In the genomic region with DNA sequence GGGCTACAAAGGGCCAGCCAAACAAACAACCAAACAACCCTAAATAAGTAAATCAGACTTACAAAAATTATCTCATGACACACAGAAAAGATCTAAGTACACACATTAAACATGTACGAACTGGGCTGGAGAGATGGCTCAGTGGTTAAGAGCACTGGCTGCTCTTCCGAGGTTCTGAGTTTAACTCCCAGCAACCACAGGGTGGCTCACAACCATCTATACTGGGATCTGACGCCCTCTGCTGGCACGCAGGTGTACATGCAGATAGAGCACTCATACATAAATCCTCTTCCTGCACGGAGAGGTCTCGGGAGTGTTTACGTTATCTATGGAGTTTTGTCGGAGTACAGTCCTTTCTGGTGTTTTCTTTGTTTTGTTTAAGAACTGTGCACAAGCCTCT, we compare ENCODE assay signal across 8 mouse cellular contexts.
DNase-seq lines count a peak whose midpoint lies in the region; ATAC-seq and TF ChIP-seq lines count a peak whose summit lies in the region.

No protein-coding gene starts in this region.

- H3K4me2 ChIP-seq in midbrain, embryonic 14.5 days (ENCODE audit: low read length), result no peak overlapping the region
- no peak overlapping the region for H3K4me2 ChIP-seq in midbrain, embryonic 16.5 days (ENCODE audit: low read length)

- ATAC-seq in midbrain, embryonic 14.5 days (ENCODE audit: low FRiP score, low TSS enrichment), result no peak
- ATAC-seq in midbrain, embryonic 16.5 days, result no peak
- ATAC-seq in megakaryocyte-erythroid progenitor cell, adult 5-6 weeks (replicated peaks; ENCODE audit: low FRiP score, low TSS enrichment, poor library complexity, severe bottlenecking), result no peak

- peaks cover 5% of the 10 kb centered on the region; the same call in 1 of the 2 replicates for H3K4me1 ChIP-seq in midbrain, embryonic 14.5 days (ENCODE audit: control insufficient read depth, insufficient read depth, low read length)
- H3K4me1 ChIP-seq in midbrain, embryonic 16.5 days (ENCODE audit: control insufficient read depth, insufficient read depth, low read length), result peaks cover 10% of the 10 kb centered on the region
- peaks cover 15% of the 10 kb centered on the region for H3K4me1 ChIP-seq in bone marrow macrophage, adult 2 months (ENCODE audit: control insufficient read depth, insufficient read depth, low read length)
- H3K4me1 ChIP-seq in olfactory bulb, adult 2 months (ENCODE audit: control insufficient read depth, insufficient read depth, low read length), result 0 out of 2 replicates have a peak, but pooled peaks cover under 1% of the 10 kb centered on the region

- no peaks in the 10 kb centered on the region for H3K9me3 ChIP-seq in midbrain, embryonic 14.5 days (ENCODE audit: control insufficient read depth, low read length)
- H3K9me3 ChIP-seq in midbrain, embryonic 16.5 days (replicated peaks; ENCODE audit: control insufficient read depth, low read length, poor library complexity, severe bottlenecking), result no peaks in the 10 kb centered on the region

- peak; percentile 50 for TF ChIP-seq CTCF in bone marrow macrophage, adult 2 months (IDR thresholded peaks at IDR 0.05; ENCODE audit: low read depth, low read length)
- 0 out of 2 replicates have a peak, but pooled peaks have one; percentile 21 for TF ChIP-seq CTCF in olfactory bulb, adult 2 months (IDR thresholded peaks at IDR 0.05; ENCODE audit: insufficient read depth, low read depth, low read length)

- no peak overlapping the region for H3K9ac ChIP-seq in midbrain, embryonic 14.5 days (replicated peaks; ENCODE audit: low read length)
- H3K9ac ChIP-seq in midbrain, embryonic 16.5 days (ENCODE audit: low read depth, low read length), result no peak overlapping the region

- peak; percentile 52 to 71 for DNase-seq in cerebellum, postnatal 14 days
- DNase-seq in cerebellum, adult 9-11 months, result no peak
- DNase-seq in midbrain, embryonic 14.5 days, result peak; percentile 47
- DNase-seq in kidney, postnatal 25 days, result peak; percentile 81 to 83

- no peak overlapping the region for H3K27ac ChIP-seq in midbrain, embryonic 14.5 days (replicated peaks; ENCODE audit: low read depth, low read length)
- H3K27ac ChIP-seq in midbrain, embryonic 16.5 days (ENCODE audit: low read length), result no peak overlapping the region
- H3K27ac ChIP-seq in bone marrow macrophage, adult 2 months (ENCODE audit: insufficient read depth, low read depth, low read length), result no peak overlapping the region
- H3K27ac ChIP-seq in olfactory bulb, adult 2 months (ENCODE audit: insufficient read depth, low read depth, low read length), result no peak overlapping the region

- no peak overlapping the region for H3K4me3 ChIP-seq in midbrain, embryonic 14.5 days (replicated peaks; ENCODE audit: low read depth, low read length)
- no peak overlapping the region for H3K4me3 ChIP-seq in midbrain, embryonic 16.5 days (ENCODE audit: low read depth, low read length)
- H3K4me3 ChIP-seq in bone marrow macrophage, adult 2 months (ENCODE audit: insufficient read depth, low read length), result no peak overlapping the region
- H3K4me3 ChIP-seq in olfactory bulb, adult 2 months (ENCODE audit: insufficient read depth, low read depth, low read length), result no peak overlapping the region

- 39% methylated on average over 8 of the region's 8 CpGs for WGBS in midbrain, embryonic 14.5 days
- 34% methylated on average over 8 of the region's 8 CpGs for WGBS in midbrain, embryonic 16.5 days
- WGBS in olfactory bulb, adult 2 months, result 37% methylated on average over 8 of the region's 8 CpGs

- TF ChIP-seq POLR2A in bone marrow macrophage, adult 2 months (IDR thresholded peaks at IDR 0.05; ENCODE audit: borderline replicate concordance, low read depth, low read length), result no peak
- TF ChIP-seq POLR2A in olfactory bulb, adult 2 months (IDR thresholded peaks at IDR 0.05; ENCODE audit: insufficient read depth, low read depth, low read length), result no peak

- no peaks in the 10 kb centered on the region for H3K27me3 ChIP-seq in midbrain, embryonic 14.5 days (ENCODE audit: control insufficient read depth, insufficient read depth, low read length)
- H3K27me3 ChIP-seq in midbrain, embryonic 16.5 days (ENCODE audit: control insufficient read depth, insufficient read depth, low read depth, low read length), result no peaks in the 10 kb centered on the region

- H3K36me3 ChIP-seq in midbrain, embryonic 14.5 days (ENCODE audit: control insufficient read depth, insufficient read depth, low read length), result no peaks in the 10 kb centered on the region
- H3K36me3 ChIP-seq in midbrain, embryonic 16.5 days (ENCODE audit: control insufficient read depth, insufficient read depth, low read length), result no peaks in the 10 kb centered on the region
